Mouse (Mus musculus): ENCODE data around the gene Slc2a10.
A peak's percentile ranks its signal among the peaks of the same experiment; 100 is the strongest.

Slc2a10 gene

DNA sequence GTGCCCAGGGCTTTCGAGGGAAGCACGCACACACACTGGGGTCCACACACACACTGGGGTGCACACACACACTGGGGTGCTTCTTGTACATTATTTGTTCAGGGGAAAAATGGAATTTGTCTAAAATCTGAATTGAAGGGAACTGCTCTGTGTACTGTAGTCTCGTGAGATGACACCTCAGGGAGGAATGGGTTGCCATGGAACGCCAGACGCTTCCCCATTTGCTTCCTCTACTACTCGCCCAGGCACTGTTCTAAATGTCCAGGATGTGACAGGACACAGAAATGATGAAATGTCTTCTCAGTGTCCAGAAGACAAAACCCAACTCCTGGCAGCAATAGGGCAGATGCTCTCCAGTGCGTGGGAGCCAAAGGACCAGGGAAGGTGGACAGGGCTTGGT is 53.7 kb downstream of the Slc2a10 start:
- no peak for DNase-seq (ENCODE audit: inconsistent age in 2 of 2, low spot score in 1 of 2)

DNA sequence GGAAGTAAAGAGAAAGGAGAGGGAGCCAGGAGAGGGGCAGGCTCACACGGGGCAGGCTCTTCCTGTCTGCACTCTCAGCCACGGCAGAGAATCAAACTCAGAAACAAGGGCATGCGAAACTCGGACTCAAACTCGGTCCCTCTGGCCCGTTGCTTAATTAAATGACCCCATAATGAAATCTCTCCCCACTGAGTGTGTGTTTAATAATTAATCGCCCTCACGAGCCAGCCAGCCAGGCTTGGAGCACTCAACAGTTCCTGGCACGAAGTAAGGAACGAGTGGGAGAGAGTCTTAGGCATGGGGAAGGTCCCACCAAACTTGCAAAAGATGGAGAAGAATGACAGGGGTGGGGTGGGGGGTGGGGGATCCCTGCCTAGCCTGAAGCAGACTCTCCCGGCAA is 55.3 kb downstream of the Slc2a10 start:
- DNase-seq (ENCODE audit: inconsistent age in 2 of 2, low spot score in 1 of 2) = no peak

DNA sequence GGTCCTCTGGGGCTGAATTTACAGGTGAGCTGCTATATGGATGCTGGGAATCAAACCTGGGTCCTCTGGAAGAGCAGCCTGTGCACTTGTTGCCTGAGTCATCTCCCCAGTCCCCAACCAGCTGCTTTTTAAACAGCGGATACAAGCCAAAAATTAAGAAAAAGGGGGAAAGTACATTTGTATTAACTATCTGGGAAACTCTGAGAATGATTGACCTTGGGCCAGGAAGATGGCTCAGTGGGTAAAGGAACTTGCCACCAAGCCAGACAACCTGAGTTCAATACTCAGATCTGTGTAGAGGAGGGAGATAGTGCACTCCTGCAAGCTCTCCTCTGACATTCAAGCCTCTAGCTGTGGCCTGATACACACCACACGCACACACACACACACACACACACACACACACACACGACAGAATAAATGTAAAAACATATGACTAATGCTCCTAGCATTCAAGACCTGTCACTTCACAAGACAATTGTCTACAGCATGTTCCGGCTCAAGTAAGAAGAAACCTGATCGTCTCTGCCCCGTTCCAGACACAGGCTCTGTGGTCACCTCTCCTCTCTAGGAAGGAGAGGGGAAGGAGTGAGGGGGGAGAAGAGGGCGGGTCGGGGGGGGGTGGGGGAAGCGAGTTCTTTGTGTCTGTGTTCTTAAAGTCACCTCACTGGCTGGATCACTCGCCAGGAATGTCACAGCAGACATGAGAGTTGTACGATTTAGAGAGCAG is 56.1 kb downstream of the Slc2a10 start:
- no peak for DNase-seq (ENCODE audit: inconsistent age in 2 of 2, low spot score in 1 of 2)

DNA sequence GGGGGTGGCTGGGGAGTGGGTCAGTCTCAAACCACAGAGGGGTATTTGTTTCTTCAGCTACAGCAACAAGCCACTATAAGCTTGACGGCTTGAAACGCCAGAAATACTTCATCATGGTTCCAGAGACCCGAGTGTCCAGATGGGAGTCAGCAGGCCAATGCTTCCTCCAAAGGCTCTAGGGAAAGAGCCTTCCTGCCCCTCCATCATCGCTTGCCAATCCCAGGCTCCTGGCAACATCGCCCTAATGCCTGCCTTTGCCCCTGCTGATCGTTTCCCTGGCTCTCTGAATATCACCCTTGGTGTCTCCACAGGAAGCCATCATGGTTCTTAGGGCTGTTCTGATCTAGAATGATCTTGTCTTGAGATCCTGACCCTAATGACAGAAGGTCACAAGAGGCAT is 58.3 kb downstream of the Slc2a10 start:
- DNase-seq (ENCODE audit: inconsistent age in 2 of 2, low spot score in 1 of 2) = no peak

DNA sequence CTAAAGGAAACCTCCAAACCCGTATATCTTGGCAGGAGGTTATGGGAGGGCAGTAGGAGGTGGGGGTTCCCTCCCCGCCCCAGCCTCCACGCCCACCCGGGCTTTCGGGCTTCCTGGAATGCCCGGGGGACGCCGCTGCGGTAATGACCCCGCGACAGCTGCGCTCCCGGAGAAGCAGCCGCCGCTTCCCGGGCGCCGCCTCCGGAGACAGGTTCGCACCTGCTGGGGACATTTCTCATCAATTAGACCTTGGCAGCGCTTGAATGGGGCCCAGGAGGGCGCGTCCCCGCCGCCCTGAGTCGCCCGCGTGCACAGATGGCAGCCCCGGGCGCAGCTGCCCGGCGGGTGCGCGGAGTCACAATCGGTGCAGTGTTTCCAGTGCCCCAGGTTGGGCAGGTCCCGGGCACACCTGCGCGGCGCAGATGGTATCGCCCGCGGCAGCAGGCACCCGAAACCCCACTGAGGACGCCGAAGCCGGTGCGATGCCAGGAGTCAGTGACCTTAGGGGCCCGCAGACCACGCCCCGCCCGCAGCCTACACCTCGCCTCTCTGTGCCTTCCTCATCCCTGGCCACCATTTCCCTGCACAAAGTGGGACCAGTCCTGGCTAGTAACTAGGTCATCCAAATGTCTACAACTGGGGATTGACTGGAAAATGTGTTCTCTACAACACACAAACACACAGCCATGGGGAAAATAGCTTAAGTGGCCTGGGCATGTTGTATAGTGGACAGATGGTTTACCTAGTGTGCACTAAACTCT is 59.9 kb downstream of the Slc2a10 start:
- DNase-seq (ENCODE audit: inconsistent age in 2 of 2, low spot score in 1 of 2) = peak in 1 of 2 experiments; percentile 22

DNA sequence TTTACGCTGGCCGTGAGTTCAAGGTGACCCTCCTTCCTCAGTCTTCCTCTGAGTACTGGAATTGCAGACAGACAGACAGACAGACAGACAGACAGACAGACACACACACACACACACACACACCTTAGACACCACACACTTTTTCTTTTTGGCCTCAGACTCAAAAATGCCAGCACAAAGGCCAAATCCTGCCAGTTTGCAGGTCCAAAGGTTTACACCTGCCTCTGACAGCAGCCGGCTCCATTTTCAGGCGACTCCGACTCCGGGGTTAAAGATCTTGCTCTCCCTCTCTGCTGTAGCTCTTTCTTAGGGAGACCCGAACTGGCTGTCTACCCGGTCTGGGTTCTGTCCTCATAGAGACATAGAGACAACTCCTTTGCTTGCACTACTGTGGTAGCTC is 60.5 kb downstream of the Slc2a10 start:
- no peak for DNase-seq (ENCODE audit: inconsistent age in 2 of 2, low spot score in 1 of 2)

DNA sequence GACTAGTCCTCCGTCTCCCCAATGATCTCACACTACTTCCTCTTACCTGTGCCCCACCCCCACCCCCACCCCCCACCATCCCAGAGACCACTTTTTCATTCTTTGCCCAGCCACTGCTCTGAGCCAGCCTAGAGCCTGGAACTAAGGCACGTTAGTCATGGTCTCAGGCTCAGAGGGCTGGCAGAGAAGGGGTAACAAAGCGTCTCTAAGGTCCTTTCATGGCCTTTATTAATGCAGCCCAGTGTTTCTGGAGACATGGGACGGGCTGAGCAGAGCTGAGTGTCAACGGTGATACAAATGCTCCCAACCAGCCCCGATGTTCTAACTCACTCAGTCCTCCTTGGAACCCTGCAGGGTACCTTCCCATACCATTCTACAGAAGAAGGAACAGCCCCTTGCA is 61.0 kb downstream of the Slc2a10 start:
- DNase-seq (ENCODE audit: inconsistent age in 2 of 2, low spot score in 1 of 2) = no peak

DNA sequence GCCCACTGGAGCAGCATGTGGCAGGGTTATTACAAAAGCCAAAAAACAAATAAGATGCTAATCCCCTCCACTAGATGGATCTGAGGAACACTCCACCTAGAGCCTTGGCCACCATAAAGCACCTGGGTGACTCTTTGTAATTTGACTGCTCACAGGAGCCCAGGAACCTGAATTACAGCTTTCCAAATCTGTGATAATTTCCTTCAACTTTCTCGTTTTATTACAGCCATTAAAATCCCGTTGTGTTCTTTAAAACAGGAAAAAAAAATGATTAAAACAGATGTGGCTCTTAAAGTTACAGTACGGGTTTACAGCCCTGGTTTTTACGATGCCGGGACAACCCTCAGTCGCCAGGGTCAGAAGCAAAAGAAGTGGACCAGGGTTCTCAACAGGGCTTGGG is 63.3 kb downstream of the Slc2a10 start:
- no peak for DNase-seq (ENCODE audit: inconsistent age in 2 of 2, low spot score in 1 of 2)

DNA sequence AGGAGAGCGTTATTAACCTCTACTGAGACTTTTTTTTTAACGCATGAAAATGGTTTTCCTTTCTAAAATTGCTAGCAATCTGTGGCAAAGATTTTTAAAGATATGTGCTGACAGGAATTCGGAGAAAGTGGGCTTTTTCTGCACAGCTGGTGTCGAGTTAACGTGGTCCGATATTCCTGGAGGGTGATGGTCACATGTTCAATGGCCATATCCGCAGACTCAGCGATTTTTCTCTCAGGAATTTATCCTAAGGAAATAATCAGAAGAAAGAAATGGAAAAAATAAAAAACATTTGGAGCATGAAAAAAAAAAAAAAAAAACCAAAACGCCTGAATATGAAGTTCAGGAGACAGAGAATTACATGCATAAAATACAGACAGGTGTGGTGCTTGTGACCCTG is 64.2 kb downstream of the Slc2a10 start:
- DNase-seq (ENCODE audit: inconsistent age in 2 of 2, low spot score in 1 of 2) = no peak

DNA sequence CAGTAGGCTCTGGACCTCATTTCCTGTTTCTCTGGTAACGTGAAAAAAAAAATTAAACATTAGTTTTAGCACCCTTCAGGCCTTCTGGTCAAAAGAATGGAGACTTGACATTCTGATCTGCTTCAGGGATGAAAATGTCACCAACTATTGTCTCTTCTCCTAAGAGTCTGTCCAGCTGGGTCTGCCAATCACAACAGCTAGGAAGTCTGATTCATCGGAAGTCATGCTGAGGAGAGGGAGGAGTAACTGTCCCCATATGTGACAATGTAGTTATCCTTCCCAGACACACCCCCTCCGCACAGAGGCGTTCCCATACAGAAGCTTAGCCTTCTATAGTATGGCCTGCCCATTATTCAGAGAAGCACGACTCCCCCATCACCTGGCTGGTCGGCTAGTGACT is 65.3 kb downstream of the Slc2a10 start:
- no peak for DNase-seq (ENCODE audit: inconsistent age in 2 of 2, low spot score in 1 of 2)

All from adrenal gland, adult (tissue).